In genomic region chr1:183251818-183252217, GRCm38 (mm10) we compare ENCODE assay signal across 14 mouse cellular contexts.
"Had no signal": no experiment of that assay in that cellular context is flagged by ENCODE, and none has a peak within 500 bp of the region (broad histone marks: within the 10 kb centered on the region; RNA-seq: fewer than 3 reads in every experiment).

No protein-coding gene starts in this region.

- H3K27ac ChIP-seq: neural tube, embryonic 15.5 days; stomach, embryonic 15.5 days; stomach, postnatal 0 days had no signal

- H3K36me3 ChIP-seq: neural tube, embryonic 15.5 days; stomach, embryonic 15.5 days had no signal

- H3K4me3 ChIP-seq: neural tube, embryonic 15.5 days; stomach, embryonic 15.5 days had no signal

- H3K27me3 ChIP-seq: neural tube, embryonic 15.5 days; stomach, embryonic 15.5 days had no signal

- DNase-seq: retina, postnatal 1 day; right cerebral cortex, adult 18-20 months; right cerebral cortex, postnatal 14 days; right cerebral cortex, postnatal 25 days; right cerebral cortex, postnatal 4 days; spleen, adult 18-20 months; thymus, adult 18-20 months; thymus, adult 2 months; thymus, postnatal 14 days; thymus, postnatal 25 days; thymus, postnatal 36 days had no signal

- H3K4me2 ChIP-seq: neural tube, embryonic 15.5 days; stomach, embryonic 15.5 days had no signal

- H3K4me1 ChIP-seq: stomach, embryonic 15.5 days had no signal

- H3K9me3 ChIP-seq: neural tube, embryonic 15.5 days; stomach, embryonic 15.5 days had no signal

- H3K9ac ChIP-seq: neural tube, embryonic 15.5 days; stomach, embryonic 15.5 days had no signal
